10 mouse cellular contexts compared by ENCODE assay signal in genomic region chr11:117478271-117479006, GRCm38 (mm10). TPM values are rescaled to one million over a fixed set of nuclear protein-coding genes. Genes with fewer than 3 reads are reported as not detected.
A peak's percentile ranks its signal among the peaks of the same experiment; 100 is the strongest.
DNase-seq lines count a peak whose midpoint lies in the region; ATAC-seq and TF ChIP-seq lines count a peak whose summit lies in the region.
"Had no signal": no experiment of that assay in that cellular context is flagged by ENCODE, and none has a peak within 500 bp of the region (broad histone marks: within the 10 kb centered on the region; RNA-seq: fewer than 3 reads in every experiment).

No protein-coding gene starts in this region.

- no peak for TF ChIP-seq CTCF in heart, adult 2 months (IDR thresholded peaks at IDR 0.05)

- TF ChIP-seq POLR2A in heart, adult 2 months (IDR thresholded peaks at IDR 0.05; ENCODE audit: insufficient read depth, low read depth, low read length) = no peak

- H3K27me3 ChIP-seq in heart, adult 2 months (ENCODE audit: control insufficient read depth, insufficient read depth, low read length) = no peaks in the 10 kb centered on the region
- no peaks in the 10 kb centered on the region for H3K27me3 ChIP-seq in limb, embryonic 15.5 days
- peaks cover 71% of the 10 kb centered on the region for H3K27me3 ChIP-seq in liver, embryonic 12.5 days (replicated peaks)

- no peak overlapping the region for H3K4me2 ChIP-seq in limb, embryonic 15.5 days
- no peak overlapping the region for H3K4me2 ChIP-seq in liver, embryonic 12.5 days

- H3K27ac ChIP-seq in heart, adult 2 months = peak overlapping the region; percentile 51
- peak overlapping the region; percentile 90 for H3K27ac ChIP-seq in limb, embryonic 15.5 days
- H3K27ac ChIP-seq in liver, embryonic 12.5 days = no peak overlapping the region

- ATAC-seq in limb, embryonic 15.5 days (ENCODE audit: insufficient number of reproducible peaks, low FRiP score, low TSS enrichment, low read depth) = no peak
- no peak for ATAC-seq in liver, embryonic 12.5 days
- ATAC-seq in megakaryocyte progenitor cell, adult 5-6 weeks (replicated peaks; ENCODE audit: poor library complexity) = no peak

- peak in 1 of 2 experiments; percentile 30 for DNase-seq in heart, adult 2 months
- DNase-seq in heart, postnatal 25 days (ENCODE audit: low spot score) = no peak
- peak; percentile 39 to 48 for DNase-seq in cerebellum, adult 18-20 months
- DNase-seq in gastrocnemius, adult 8-10 months (ENCODE audit: low spot score in 2 of 2) = peak; percentile 12 to 39
- DNase-seq in left cerebral cortex, adult 9 months (ENCODE audit: low spot score in 2 of 2) = no peak

- H3K9ac ChIP-seq in heart, adult 2 months (ENCODE audit: low read depth, low read length) = no peak overlapping the region
- no peak overlapping the region for H3K9ac ChIP-seq in limb, embryonic 15.5 days
- no peak overlapping the region for H3K9ac ChIP-seq in liver, embryonic 12.5 days

- peaks cover 6% of the 10 kb centered on the region for H3K4me1 ChIP-seq in heart, adult 2 months (ENCODE audit: control insufficient read depth, insufficient read depth, low read length)
- peaks cover 43% of the 10 kb centered on the region for H3K4me1 ChIP-seq in limb, embryonic 15.5 days
- 0 out of 2 replicates have a peak, but pooled peaks cover 10% of the 10 kb centered on the region for H3K4me1 ChIP-seq in liver, embryonic 12.5 days

- 79% methylated on average over 10 of the region's 10 CpGs for WGBS in heart, adult 2 months
- 57% methylated on average over 10 of the region's 10 CpGs for WGBS in limb, embryonic 15.5 days
- 49% methylated on average over 10 of the region's 10 CpGs for WGBS in liver, embryonic 12.5 days (ENCODE audit: insufficient replicate concordance)

- H3K79me2 ChIP-seq in heart, adult 2 months (replicated peaks; ENCODE audit: control insufficient read depth, insufficient read depth, low read length) = no peaks in the 10 kb centered on the region

- no peaks in the 10 kb centered on the region for H3K36me3 ChIP-seq in heart, adult 2 months (ENCODE audit: control insufficient read depth, insufficient read depth, low read length)
- H3K36me3 ChIP-seq in limb, embryonic 15.5 days = no peaks in the 10 kb centered on the region
- H3K36me3 ChIP-seq in liver, embryonic 12.5 days = no peaks in the 10 kb centered on the region

- no peak overlapping the region for H3K4me3 ChIP-seq in heart, adult 2 months
- H3K4me3 ChIP-seq in limb, embryonic 15.5 days = no peak overlapping the region
- H3K4me3 ChIP-seq in liver, embryonic 12.5 days = no peak overlapping the region

- no peak for TF ChIP-seq EP300 in heart, adult 2 months (IDR thresholded peaks at IDR 0.05; ENCODE audit: insufficient read depth, low read depth, low read length)

- intact Hi-C loops in heart, adult 2 months (cut with DNase I) = no loop called here
- intact Hi-C loops in heart, postnatal 25 days (cut with DNase I) = loop anchor here (5.0 kb wide), 1 partner anchor 91 kb away; no protein-coding TSS in a partner anchor

- no peaks in the 10 kb centered on the region for H3K9me3 ChIP-seq in limb, embryonic 15.5 days
- no peaks in the 10 kb centered on the region for H3K9me3 ChIP-seq in liver, embryonic 12.5 days (replicated peaks)

RNA-seq across cellular contexts. Expression of gene Gm11733, which starts 5.7 kb away (rescaled TPM):
- not detected for total RNA-seq in heart, adult 2 months (2021)
- 0.10 and 0.15 TPM in 2 replicates for polyA plus RNA-seq in heart, adult 2 months (2012; rRNA removed)
- not detected for total RNA-seq in heart, postnatal 25 days (2021)
- total RNA-seq in gastrocnemius, adult 8-10 months (2022) = not detected
- polyA plus RNA-seq in limb, embryonic 15.5 days (2015; fragmentation: Nextera tagmentation; extraction: Ambion mirVana) = 0.06 TPM in 1 of 2 replicates, not detected in the other
- not detected in 2 replicates for polyA plus RNA-seq in liver, embryonic 12.5 days (2016; fragmentation: Nextera tagmentation; extraction: Ambion mirVana)
- not detected in 2 replicates for total RNA-seq in megakaryocyte progenitor cell, adult 5-6 weeks (2015)
- not detected in 2 replicates for total RNA-seq in megakaryocyte progenitor cell, adult 5-6 weeks (2017)
- total RNA-seq: liver, adult 2 months had no signal
- polyA plus RNA-seq: liver, adult 2 months; testis, adult 2 months had no signal

Comparison
In these comparisons a context has a peak if more than half of its experiments do, and no peak if none do; other contexts are left out.
1. DNase-seq: peak in cerebellum, adult 18-20 months (2 of 2) and gastrocnemius, adult 8-10 months (2 of 2); none in heart, postnatal 25 days (single experiment) and left cerebral cortex, adult 9 months (0 of 2).